Mouse (Mus musculus): ENCODE results near the gene Ptk7. TPM values are rescaled to one million over a fixed set of nuclear protein-coding genes. Genes with fewer than 3 reads are reported as not detected.
A peak's percentile ranks its signal among the peaks of the same experiment; 100 is the strongest.

Ptk7 gene
- total and polyA plus RNA-seq, 2 experiments from 2014 or later = 17.2 to 57.9 TPM

DNA sequence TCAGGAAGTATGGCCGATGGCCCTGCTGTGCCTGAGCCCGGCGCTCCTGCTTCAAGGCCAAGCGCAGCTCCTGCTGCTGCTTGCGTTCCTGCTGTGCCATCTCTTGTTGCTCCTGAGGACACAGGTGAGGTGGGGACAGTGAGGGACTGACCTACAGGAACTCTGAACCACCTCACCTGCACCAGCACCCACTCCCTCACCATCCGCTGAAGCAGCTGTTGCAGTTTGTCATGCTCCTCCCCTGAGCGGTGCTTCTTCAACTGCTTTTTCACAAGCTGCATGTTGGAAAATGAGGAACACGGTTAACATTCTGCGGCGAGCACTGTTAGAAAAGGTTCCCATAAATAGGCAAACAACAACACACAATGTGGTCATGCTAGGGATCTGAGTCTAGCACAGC lies 40.6 kb upstream of the Ptk7 start:
- H3K4me2 ChIP-seq (ENCODE audit: low read depth, low read length) = no peak overlapping the region
- H3K4me1 ChIP-seq (ENCODE audit: control insufficient read depth, insufficient read depth) = peaks cover 12% of the 10 kb centered on the region
- 97% methylated on average over 10 of the region's 10 CpGs for WGBS
- DNase-seq (ENCODE audit: low spot score) (no peak), ATAC-seq (ENCODE audit: insufficient read depth, low read depth) (no peak)
- TF ChIP-seq CTCF (IDR thresholded peaks at IDR 0.05; ENCODE audit: low read depth) = no peak
- TF ChIP-seq EP300 (IDR thresholded peaks at IDR 0.05; ENCODE audit: low read depth) = no peak
- no peak overlapping the region for H3K27ac ChIP-seq (ENCODE audit: low read depth)
- H3K36me3 ChIP-seq (replicated peaks; ENCODE audit: control insufficient read depth, insufficient read depth, low read length) = peaks cover 52% of the 10 kb centered on the region
- no peaks in the 10 kb centered on the region for H3K9me3 ChIP-seq (replicated peaks; ENCODE audit: control insufficient read depth, low read length)
- H3K9ac ChIP-seq (replicated peaks; ENCODE audit: low read depth, low read length) = no peak overlapping the region
- H3K4me3 ChIP-seq (ENCODE audit: low read depth, low read length) = no peak overlapping the region
- H3K27me3 ChIP-seq (ENCODE audit: control insufficient read depth, insufficient read depth, low read length) = no peaks in the 10 kb centered on the region

- 81% methylated on average over 16 of the region's 16 CpGs for WGBS
- no peak overlapping the region for H3K4me2 ChIP-seq (ENCODE audit: low read depth, low read length)
- 0 out of 2 replicates have a peak, but pooled peaks have one; percentile 34 for ATAC-seq (ENCODE audit: insufficient read depth, low read depth)
- peaks cover 74% of the 10 kb centered on the region for H3K36me3 ChIP-seq (replicated peaks; ENCODE audit: control insufficient read depth, insufficient read depth, low read length)
- H3K9ac ChIP-seq (replicated peaks; ENCODE audit: low read depth, low read length) = no peak overlapping the region
- no peaks in the 10 kb centered on the region for H3K9me3 ChIP-seq (replicated peaks; ENCODE audit: control insufficient read depth, low read length)
- TF ChIP-seq CTCF (IDR thresholded peaks at IDR 0.05; ENCODE audit: low read depth) = no peak
- H3K27ac ChIP-seq (ENCODE audit: low read depth) = no peak overlapping the region
- no peak overlapping the region for H3K4me3 ChIP-seq (ENCODE audit: low read depth, low read length)
- H3K27me3 ChIP-seq (ENCODE audit: control insufficient read depth, insufficient read depth, low read length) = no peaks in the 10 kb centered on the region
- no peaks in the 10 kb centered on the region for H3K4me1 ChIP-seq (ENCODE audit: control insufficient read depth, insufficient read depth)
- no peak for DNase-seq (ENCODE audit: low spot score)
These were observed 38.4 kb upstream of the Ptk7 start for GRCm38 (mm10) chr17:46667712-46668111.

- H3K27ac ChIP-seq (ENCODE audit: low read depth) = 0 out of 2 replicates have a peak overlapping the region, but pooled peaks have one; percentile 11
- H3K4me3 ChIP-seq (ENCODE audit: low read depth, low read length) = no peak overlapping the region
- DNase-seq (ENCODE audit: low spot score) = no peak
- 76% methylated on average over 5 of the region's 5 CpGs for WGBS
- no peak for TF ChIP-seq CTCF (IDR thresholded peaks at IDR 0.05; ENCODE audit: low read depth)
- no peak for TF ChIP-seq EP300 (IDR thresholded peaks at IDR 0.05; ENCODE audit: low read depth)
- peak; percentile 29; the same call in 1 of the 2 replicates for ATAC-seq (ENCODE audit: insufficient read depth, low read depth)
- no peaks in the 10 kb centered on the region for H3K4me1 ChIP-seq (ENCODE audit: control insufficient read depth, insufficient read depth)
- no peak overlapping the region for H3K4me2 ChIP-seq (ENCODE audit: low read depth, low read length)
- H3K9ac ChIP-seq (replicated peaks; ENCODE audit: low read depth, low read length) = no peak overlapping the region
- H3K36me3 ChIP-seq (replicated peaks; ENCODE audit: control insufficient read depth, insufficient read depth, low read length) = peaks cover 89% of the 10 kb centered on the region
- no peaks in the 10 kb centered on the region for H3K27me3 ChIP-seq (ENCODE audit: control insufficient read depth, insufficient read depth, low read length)
- H3K9me3 ChIP-seq (replicated peaks; ENCODE audit: control insufficient read depth, low read length) = no peaks in the 10 kb centered on the region
These were observed 33.4 kb upstream of the Ptk7 start for GRCm38 (mm10) chr17:46662730-46663129.

DNA sequence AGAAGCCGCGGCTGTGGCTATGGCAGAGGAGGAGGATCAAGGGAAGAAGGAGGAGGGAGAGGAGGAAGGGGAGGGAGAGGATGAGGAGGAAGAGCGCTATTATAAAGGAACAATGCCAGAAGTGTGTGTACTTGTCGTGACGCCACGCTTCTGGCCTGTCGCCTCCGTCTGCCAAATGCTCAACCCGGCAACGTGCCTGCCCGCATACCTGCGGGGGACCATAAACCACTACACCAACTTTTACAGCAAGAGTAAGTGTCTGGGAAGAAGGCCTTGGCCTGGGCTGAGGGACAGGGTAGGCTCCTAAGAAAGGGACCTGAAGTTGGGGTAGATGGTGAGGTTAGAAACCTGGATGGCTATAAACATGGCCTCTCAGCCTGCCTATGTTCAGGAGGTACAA lies 32.7 kb upstream of the Ptk7 start:
- H3K4me1 ChIP-seq (ENCODE audit: control insufficient read depth, insufficient read depth) = no peaks in the 10 kb centered on the region

GRCm38 (mm10) chr17:46661351-46661750 lies 32.0 kb upstream of the Ptk7 start:
- Histone ChIP-seq H3K4me3 (ENCODE audit: low read depth, low read length) (no peak overlapping the region), H3K27me3 (ENCODE audit: control insufficient read depth, insufficient read depth, low read length) (no peaks in the 10 kb centered on the region), H3K9me3 (replicated peaks; ENCODE audit: control insufficient read depth, low read length) (no peaks in the 10 kb centered on the region), H3K4me1 (ENCODE audit: control insufficient read depth, insufficient read depth) (no peaks in the 10 kb centered on the region), H3K4me2 (ENCODE audit: low read depth, low read length) (no peak overlapping the region), H3K36me3 (replicated peaks; ENCODE audit: control insufficient read depth, insufficient read depth, low read length) (peaks cover 93% of the 10 kb centered on the region), H3K9ac (replicated peaks; ENCODE audit: low read depth, low read length) (no peak overlapping the region), H3K27ac (ENCODE audit: low read depth) (no peak overlapping the region)
- DNase-seq (ENCODE audit: low spot score) (no peak), ATAC-seq (ENCODE audit: insufficient read depth, low read depth) (no peak)
- TF ChIP-seq CTCF (IDR thresholded peaks at IDR 0.05; ENCODE audit: low read depth) (no peak), EP300 (IDR thresholded peaks at IDR 0.05; ENCODE audit: low read depth) (no peak)
- WGBS = 92% methylated on average over 9 of the region's 9 CpGs

More for the DNA sequence above, 32.7 kb upstream of the Ptk7 start:
- peaks cover 92% of the 10 kb centered on the region for H3K36me3 ChIP-seq (replicated peaks; ENCODE audit: control insufficient read depth, insufficient read depth, low read length)
- ATAC-seq (ENCODE audit: insufficient read depth, low read depth) (no peak), DNase-seq (ENCODE audit: low spot score) (no peak)
- H3K27ac ChIP-seq (ENCODE audit: low read depth) = no peak overlapping the region
- 89% methylated on average over 12 of the region's 12 CpGs for WGBS
- no peaks in the 10 kb centered on the region for H3K9me3 ChIP-seq (replicated peaks; ENCODE audit: control insufficient read depth, low read length)
- TF ChIP-seq EP300 (IDR thresholded peaks at IDR 0.05; ENCODE audit: low read depth) (no peak), CTCF (IDR thresholded peaks at IDR 0.05; ENCODE audit: low read depth) (no peak)
- no peak overlapping the region for H3K9ac ChIP-seq (replicated peaks; ENCODE audit: low read depth, low read length)
- H3K4me3 ChIP-seq (ENCODE audit: low read depth, low read length) = no peak overlapping the region
- no peak overlapping the region for H3K4me2 ChIP-seq (ENCODE audit: low read depth, low read length)
- H3K27me3 ChIP-seq (ENCODE audit: control insufficient read depth, insufficient read depth, low read length) = no peaks in the 10 kb centered on the region

GRCm38 (mm10) chr17:46656054-46656453 lies 26.8 kb upstream of the Ptk7 start:
- Histone ChIP-seq H3K27ac (ENCODE audit: low read depth) (no peak overlapping the region), H3K27me3 (ENCODE audit: control insufficient read depth, insufficient read depth, low read length) (no peaks in the 10 kb centered on the region), H3K9me3 (replicated peaks; ENCODE audit: control insufficient read depth, low read length) (no peaks in the 10 kb centered on the region), H3K4me2 (ENCODE audit: low read depth, low read length) (no peak overlapping the region), H3K36me3 (replicated peaks; ENCODE audit: control insufficient read depth, insufficient read depth, low read length) (peaks cover 79% of the 10 kb centered on the region), H3K4me3 (ENCODE audit: low read depth, low read length) (no peak overlapping the region), H3K9ac (replicated peaks; ENCODE audit: low read depth, low read length) (no peak overlapping the region), H3K4me1 (ENCODE audit: control insufficient read depth, insufficient read depth) (peaks cover 14% of the 10 kb centered on the region)
- 80% methylated on average over 6 of the region's 6 CpGs for WGBS
- DNase-seq (ENCODE audit: low spot score) = no peak
- TF ChIP-seq EP300 (IDR thresholded peaks at IDR 0.05; ENCODE audit: low read depth) (no peak), CTCF (IDR thresholded peaks at IDR 0.05; ENCODE audit: low read depth) (no peak)
- no peak for ATAC-seq (ENCODE audit: insufficient read depth, low read depth)

Measured in heart, postnatal 0 days (tissue).